Mouse (Mus musculus): ENCODE measurements around the gene Lbhd2.

Gene Lbhd2

DNA sequence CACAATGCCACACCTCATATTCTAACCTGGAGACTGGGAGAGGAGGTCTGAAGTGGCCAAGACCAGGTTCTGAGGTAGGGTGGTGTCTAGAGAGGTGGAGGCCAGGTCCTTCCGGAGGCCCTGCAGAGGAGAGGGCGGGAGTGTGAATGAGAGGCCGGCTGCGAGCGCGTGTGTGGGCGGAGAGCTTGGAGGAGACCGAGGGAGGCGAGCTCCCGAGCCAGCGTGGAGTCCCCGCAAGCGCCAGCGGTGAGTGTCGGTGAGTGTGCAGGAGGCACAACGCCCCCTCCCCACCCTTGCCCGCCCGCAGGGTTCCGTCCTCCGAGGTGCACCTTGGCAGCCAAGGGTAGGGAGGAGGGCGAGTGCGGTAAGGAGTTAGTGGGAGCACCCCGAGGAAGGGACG, at the start of gene Lbhd2:
Gene Lbhd2 (plus strand): TSS at position 188 of the 400 bp plus-strand sequence.
- no peak for DNase-seq (ENCODE audit: low read depth, low spot score)

DNA sequence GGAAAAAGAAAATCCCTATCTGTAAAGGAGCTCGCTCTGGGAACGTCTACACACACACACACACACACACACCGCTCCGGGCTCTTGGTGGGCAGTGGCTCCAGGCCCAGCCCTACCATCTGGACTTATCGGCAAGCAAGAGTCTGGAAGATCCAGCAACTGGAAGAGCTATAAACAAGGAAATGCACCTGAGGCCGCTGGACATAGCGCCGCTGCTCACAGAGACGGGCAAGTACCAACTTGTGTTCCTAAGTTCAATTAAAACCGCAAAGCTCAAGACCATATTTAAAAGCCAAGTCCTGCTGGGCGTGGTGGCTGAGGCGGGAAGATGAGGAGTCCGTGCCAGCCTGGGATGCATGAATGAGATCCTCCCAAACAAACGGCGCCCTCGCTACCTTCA, 45.9 kb upstream of the Lbhd2 start:
- no peak for DNase-seq (ENCODE audit: low read depth, low spot score)

DNA sequence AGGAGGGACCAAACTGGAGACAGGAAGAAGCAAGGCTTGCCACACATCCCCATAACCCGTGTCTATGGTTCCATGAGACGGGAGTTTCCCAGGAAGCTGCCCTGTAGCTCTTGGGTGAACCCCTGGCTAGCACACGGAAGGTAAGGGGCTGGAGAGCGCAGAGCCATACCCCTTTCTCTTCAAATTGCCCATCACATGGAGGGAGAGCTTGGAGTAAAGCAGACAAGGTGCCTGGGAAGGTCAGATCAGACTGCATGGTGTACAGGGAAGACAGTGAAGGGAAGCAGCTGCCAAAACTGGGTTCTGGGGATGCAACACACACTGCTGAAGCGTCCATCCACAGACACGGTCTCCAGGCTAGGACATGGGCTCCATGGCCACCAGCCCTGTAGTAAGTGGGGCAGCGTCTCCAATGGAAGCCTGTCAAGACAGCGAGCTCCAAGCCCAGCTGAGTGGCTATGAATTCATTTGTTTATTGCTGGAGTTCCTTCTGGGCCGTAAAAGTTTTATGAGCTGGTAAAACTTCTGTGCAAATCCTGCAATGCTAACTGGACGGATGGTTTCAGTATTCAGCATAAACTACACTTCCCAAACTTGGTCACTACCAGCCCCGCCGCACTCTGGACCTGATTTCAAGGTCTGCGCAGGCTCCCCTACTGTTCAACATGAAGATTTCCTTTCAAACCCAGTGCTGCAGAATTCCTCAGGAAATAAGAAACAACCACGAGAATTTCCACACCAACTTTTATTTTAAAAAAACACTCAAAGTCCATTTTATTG, 45.1 kb upstream of the Lbhd2 start:
- no peak for DNase-seq (ENCODE audit: low read depth, low spot score)

DNA sequence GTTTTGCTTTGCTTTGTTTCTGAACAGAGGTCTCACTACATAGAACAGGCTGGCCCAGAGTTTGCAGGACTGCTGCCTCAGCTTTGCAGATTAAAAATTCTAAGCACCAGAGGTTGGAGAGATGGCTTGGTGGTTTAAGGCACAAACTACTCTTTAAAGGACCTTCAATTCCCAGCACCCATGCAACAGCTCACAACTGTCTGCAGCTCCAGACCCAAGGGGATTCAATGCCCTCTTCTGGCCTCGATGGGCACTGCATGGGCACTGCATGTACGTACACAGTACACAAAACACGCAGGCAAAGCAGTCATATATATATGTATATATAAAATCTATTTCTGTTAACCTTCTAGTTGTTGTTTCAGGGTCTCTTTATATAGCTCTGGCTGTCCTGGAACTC, 42.4 kb upstream of the Lbhd2 start:
- no peak for DNase-seq (ENCODE audit: low read depth, low spot score)

DNA sequence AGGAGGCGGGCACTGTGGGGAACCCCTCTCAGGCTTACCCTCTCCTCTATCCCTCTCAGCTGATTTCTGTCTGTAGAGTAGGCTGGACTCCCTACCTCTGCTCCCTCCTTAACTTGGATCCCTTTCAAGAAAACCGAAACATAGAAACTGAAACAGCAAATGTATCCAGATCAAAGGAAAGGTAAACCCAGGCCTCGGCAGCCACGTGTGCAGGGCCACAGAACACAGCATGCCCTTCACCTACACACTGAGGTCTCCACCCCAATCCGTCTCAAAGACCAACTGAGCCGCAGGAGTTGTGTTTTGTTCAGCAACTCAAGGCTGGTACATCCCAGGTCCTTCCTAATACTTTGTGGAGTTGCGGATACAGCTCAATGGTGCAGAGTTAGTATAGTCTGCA, 39.5 kb upstream of the Lbhd2 start:
- no peak for DNase-seq (ENCODE audit: low read depth, low spot score)

- no peak for DNase-seq (ENCODE audit: low read depth, low spot score)
Measured at GRCm38 (mm10) chr12:111370249-111370648, 36.4 kb upstream of the Lbhd2 start.

- DNase-seq (ENCODE audit: low read depth, low spot score): no peak
Measured at GRCm38 (mm10) chr12:111371905-111372304, 34.7 kb upstream of the Lbhd2 start.

DNA sequence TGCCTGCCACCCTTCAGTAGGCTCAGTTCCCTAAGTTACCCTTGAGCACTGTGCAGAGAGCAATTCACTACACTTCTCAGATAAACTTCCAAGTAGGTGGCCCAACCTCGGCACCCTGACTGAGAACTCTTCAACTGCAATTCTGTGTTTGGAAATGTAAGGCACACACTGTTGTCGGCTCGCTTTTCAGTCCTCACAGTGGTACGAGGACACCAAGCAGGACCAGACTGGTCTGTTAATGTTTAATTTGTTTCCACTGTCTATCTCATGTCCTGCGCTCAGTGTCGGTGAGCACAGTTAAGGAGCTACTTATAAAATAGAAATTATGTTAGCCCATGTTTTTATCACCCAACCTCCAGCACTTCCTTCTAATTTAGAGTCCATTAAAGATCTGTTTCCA, 33.2 kb upstream of the Lbhd2 start:
- no peak for DNase-seq (ENCODE audit: low read depth, low spot score)

GRCm38 (mm10) chr12:111374727-111375126, 31.9 kb upstream of the Lbhd2 start:
- DNase-seq (ENCODE audit: low read depth, low spot score): no peak

DNA sequence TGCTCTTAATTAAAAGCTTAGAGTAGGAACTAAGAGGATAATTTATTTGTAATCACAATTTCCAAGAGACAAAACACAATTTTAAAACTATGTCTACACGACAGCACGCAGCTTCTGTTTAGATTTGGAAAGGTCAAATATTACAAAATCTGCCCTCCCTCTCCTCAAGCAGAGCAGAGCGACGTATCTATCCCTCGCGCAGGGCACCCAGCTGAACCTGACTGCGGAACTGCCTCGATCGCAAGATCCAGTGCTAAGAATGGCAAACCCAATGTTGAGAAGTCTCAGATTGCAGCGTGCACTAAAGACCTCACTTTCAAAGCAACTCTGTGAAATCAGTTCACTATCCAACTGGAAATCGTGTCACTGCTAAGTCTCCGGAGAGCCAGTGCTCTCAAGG, 31.1 kb upstream of the Lbhd2 start:
- DNase-seq (ENCODE audit: low read depth, low spot score): no peak

DNA sequence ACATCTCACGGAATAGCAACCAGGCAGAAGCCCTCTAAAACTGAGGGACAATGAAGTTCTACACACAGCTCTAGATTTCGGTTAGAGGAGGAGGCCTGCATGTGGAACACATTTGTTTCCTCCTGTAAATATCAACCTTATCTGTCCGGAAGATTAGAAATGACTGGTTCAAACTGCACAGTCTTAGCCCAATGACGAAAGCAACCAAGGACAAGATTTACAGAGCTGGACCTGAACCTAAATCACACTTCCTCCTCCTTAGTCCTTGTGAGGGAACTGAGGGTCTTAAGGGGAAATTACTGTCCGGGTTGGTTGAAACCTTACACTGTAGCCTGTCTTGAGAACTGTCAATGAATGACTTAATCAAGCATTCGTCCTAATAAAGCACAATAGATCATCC, 30.6 kb upstream of the Lbhd2 start:
- DNase-seq (ENCODE audit: low read depth, low spot score): no peak

DNA sequence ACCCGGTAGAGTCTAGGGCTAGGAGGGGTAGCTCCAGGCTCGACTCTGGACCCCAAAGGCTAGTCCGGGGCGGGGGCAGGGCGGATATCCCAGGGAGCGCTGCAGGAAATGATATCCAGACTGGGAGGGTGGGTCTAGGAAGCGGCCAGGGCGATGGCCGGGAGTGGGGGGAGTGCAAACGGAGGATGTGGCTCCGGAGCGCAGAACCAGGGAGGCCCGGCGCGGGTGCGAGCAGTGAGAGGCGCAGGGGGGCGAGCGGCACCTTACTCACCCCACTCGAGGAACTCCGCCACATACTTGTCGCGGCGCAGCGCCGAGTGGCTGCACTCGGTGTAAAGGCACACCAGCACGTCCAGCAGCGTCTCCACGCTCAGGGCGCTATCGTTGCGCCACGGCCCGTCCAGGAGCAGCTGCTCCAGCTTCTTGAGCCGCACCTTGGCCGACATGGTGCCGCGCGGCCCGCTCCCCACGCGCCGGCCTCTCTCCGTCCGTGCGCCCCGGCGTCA, 29.7 kb upstream of the Lbhd2 start:
- DNase-seq (ENCODE audit: low read depth, low spot score): peak; percentile 35

DNA sequence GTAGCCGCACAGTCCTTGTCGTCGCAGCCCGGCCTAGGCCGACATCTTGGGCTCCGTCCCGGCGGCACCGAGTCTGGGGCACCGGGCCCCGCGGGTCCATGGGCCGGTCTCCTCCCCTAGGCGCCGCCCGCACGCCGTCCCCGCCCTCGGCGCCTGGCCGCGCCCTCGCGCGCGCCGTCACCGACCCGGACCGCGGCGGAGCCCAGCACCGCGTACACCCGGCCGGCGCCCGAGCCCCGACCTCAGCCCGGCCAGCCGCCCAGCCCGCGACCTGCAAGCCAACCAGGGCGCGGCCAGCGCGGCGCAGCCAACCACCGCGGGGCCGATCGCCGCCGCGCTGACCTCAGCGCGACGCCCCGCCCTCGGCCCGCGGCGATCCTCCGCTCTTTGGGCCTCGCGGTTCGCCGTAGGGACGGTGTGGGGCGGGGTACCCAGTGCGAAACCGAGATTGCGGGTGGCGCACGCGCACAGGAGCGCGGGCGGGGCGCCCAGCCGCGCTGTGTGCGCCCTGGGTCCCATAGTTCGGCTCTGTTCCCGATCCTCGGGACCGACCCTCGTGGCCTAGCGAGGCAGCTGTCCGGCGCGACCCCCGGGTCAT, 29.1 kb upstream of the Lbhd2 start, which contains the start of gene Cdc42bpb:
Gene Cdc42bpb (minus strand): TSS at position 343 of the 598 bp plus-strand sequence.
- DNase-seq (ENCODE audit: low read depth, low spot score): peak; percentile 82

- peak; percentile 42 for DNase-seq (ENCODE audit: low read depth, low spot score)
Measured at GRCm38 (mm10) chr12:111377986-111378490, 28.6 kb upstream of the Lbhd2 start.

DNA sequence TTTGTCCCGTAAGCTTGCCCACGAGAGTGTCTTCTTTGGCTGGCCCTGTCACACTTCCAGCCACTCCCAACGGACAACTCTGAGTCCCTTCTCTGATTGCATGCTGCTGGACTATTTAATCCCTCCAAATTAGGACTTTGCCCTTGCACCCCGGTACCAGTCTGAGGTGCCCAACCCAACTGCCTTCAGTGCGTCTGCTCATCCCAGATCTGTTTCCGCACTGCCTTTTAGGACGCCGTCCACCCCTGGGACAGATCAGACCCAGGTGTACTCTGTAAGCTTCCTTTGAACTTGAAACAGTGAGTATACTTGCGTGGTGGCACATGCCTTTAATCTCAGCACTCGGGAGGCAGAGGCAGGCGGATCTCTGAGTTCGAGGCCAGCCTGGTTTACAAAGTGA, 27.8 kb upstream of the Lbhd2 start:
- no peak for DNase-seq (ENCODE audit: low read depth, low spot score)

GRCm38 (mm10) chr12:111385883-111386641, 20.5 kb upstream of the Lbhd2 start:
- no peak for DNase-seq (ENCODE audit: low read depth, low spot score)

DNA sequence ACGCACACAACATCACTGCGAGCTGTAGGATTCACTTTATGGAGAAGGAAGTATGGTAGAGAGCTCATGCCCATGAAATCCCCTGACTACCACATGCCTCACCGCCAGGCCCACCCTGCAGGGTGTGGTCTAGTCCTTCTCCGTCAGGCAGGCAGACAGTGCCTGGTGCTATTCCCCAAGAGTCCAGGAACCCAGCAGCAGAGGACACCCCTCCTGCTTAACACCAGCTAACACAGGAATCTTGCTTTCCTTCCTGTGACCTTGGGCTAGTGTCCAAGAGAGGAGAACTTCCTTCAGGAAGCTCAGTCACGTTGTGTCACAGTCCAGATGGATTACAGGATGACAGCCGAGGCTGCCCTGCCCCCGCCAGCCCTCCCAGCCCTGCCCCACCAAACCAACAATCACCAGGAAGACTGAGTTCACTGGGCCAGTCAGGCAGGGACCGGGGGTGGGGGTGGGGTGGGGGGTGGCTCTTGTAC, 19.9 kb upstream of the Lbhd2 start:
- DNase-seq (ENCODE audit: low read depth, low spot score): peak; percentile 25

GRCm38 (mm10) chr12:111387146-111387545, 19.5 kb upstream of the Lbhd2 start:
- DNase-seq (ENCODE audit: low read depth, low spot score): no peak

- no peak for DNase-seq (ENCODE audit: low read depth, low spot score)
Measured at GRCm38 (mm10) chr12:111394008-111394407, 12.6 kb upstream of the Lbhd2 start.

GRCm38 (mm10) chr12:111396997-111397396, 9.6 kb upstream of the Lbhd2 start:
- no peak for DNase-seq (ENCODE audit: low read depth, low spot score)

DNA sequence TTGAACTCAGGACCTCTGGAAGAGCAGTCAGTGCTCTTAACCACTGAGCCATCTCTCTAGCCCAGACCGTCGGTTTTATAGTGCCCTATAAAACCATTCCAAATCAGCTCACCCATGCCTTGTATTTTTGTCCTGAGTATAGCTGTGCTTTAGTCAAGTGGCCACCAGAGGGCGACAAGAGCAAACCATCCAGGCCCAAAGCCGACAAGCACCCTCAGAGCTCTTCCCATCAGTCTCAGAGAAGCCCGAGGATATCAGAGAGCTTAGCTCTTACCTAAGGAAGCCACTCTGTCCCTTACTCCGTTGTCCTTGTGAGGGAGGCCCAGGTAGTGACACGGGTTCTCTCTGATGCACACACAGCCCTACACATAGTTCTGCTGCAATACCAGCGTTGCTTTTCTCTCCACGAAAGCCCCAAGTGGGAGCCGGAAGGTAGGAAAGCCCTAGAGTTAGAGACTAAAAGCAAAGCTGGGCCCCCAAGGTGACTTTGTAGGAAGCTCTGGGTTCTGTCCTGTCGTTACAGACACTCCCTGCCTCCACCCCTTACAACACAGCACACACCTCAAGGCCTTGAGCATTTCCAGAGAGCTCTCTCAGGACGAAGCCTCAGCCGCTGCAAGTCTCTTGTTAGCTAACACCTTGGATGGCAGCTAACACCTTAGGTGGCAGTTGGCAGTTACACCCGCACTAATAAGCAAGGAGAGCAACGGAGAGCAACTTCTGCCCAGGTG, 5.0 kb upstream of the Lbhd2 start:
- peak; percentile 91 for DNase-seq (ENCODE audit: low read depth, low spot score)

All from 3T3-L1 (cell line).